In genomic region chr15:85403256-85403731, GRCm38 (mm10) we compare ENCODE assay signal across 8 mouse cellular contexts.
A peak's percentile ranks its signal among the peaks of the same experiment; 100 is the strongest.
DNase-seq lines count a peak whose midpoint lies in the region; ATAC-seq and TF ChIP-seq lines count a peak whose summit lies in the region.

No protein-coding gene starts in this region.

- H3K36me3 ChIP-seq in lung, embryonic 16.5 days (ENCODE audit: control insufficient read depth, insufficient read depth, low read length), result no peaks in the 10 kb centered on the region
- H3K36me3 ChIP-seq in embryonic facial prominence, embryonic 14.5 days (ENCODE audit: control insufficient read depth, insufficient read depth, low read length), result 0 out of 2 replicates have a peak, but pooled peaks cover 6% of the 10 kb centered on the region
- peaks cover 21% of the 10 kb centered on the region for H3K36me3 ChIP-seq in hindbrain, embryonic 14.5 days (replicated peaks; ENCODE audit: control insufficient read depth, insufficient read depth)
- no peaks in the 10 kb centered on the region for H3K36me3 ChIP-seq in stomach, postnatal 0 days (ENCODE audit: control insufficient read depth, insufficient read depth, low read length)

- no peak for DNase-seq in lung, postnatal 14 days
- DNase-seq in embryonic facial prominence, embryonic 14.5 days (ENCODE audit: low spot score), result peak; percentile 88
- DNase-seq in hindbrain, embryonic 14.5 days (ENCODE audit: low spot score), result peak; percentile 85
- DNase-seq in lung, postnatal 25 days (ENCODE audit: low spot score), result peak; percentile 39
- DNase-seq in stomach, postnatal 0 days (ENCODE audit: low spot score), result no peak
- DNase-seq in B cell, adult 2 months, result no peak
- no peak for DNase-seq in T-cell, adult 2 months (ENCODE audit: low spot score)

- H3K4me3 ChIP-seq in lung, embryonic 16.5 days (ENCODE audit: low read length), result no peak overlapping the region
- no peak overlapping the region for H3K4me3 ChIP-seq in embryonic facial prominence, embryonic 14.5 days (ENCODE audit: low read depth, low read length)
- H3K4me3 ChIP-seq in hindbrain, embryonic 14.5 days (replicated peaks; ENCODE audit: low read length), result no peak overlapping the region
- H3K4me3 ChIP-seq in stomach, postnatal 0 days (ENCODE audit: low read depth, low read length), result no peak overlapping the region

- peak; percentile 45 for TF ChIP-seq CTCF in stomach, postnatal 0 days (IDR thresholded peaks at IDR 0.05; ENCODE audit: low read depth)

- no peak for TF ChIP-seq EP300 in stomach, postnatal 0 days (optimal IDR thresholded peaks at IDR 0.05)

- peaks cover 3% of the 10 kb centered on the region for H3K4me1 ChIP-seq in lung, embryonic 16.5 days (replicated peaks; ENCODE audit: control insufficient read depth, insufficient read depth, low read length)
- no peaks in the 10 kb centered on the region for H3K4me1 ChIP-seq in embryonic facial prominence, embryonic 14.5 days (ENCODE audit: control insufficient read depth, insufficient read depth, low read length)
- peaks cover 26% of the 10 kb centered on the region for H3K4me1 ChIP-seq in hindbrain, embryonic 14.5 days (replicated peaks; ENCODE audit: control insufficient read depth, insufficient read depth, low read length)
- no peaks in the 10 kb centered on the region for H3K4me1 ChIP-seq in stomach, postnatal 0 days (replicated peaks; ENCODE audit: control insufficient read depth, insufficient read depth)

- H3K9me3 ChIP-seq in lung, embryonic 16.5 days (ENCODE audit: control insufficient read depth, low read length), result no peaks in the 10 kb centered on the region
- no peaks in the 10 kb centered on the region for H3K9me3 ChIP-seq in embryonic facial prominence, embryonic 14.5 days (ENCODE audit: control insufficient read depth, low read length)
- H3K9me3 ChIP-seq in hindbrain, embryonic 14.5 days (ENCODE audit: control insufficient read depth, low read length), result no peaks in the 10 kb centered on the region
- H3K9me3 ChIP-seq in stomach, postnatal 0 days (ENCODE audit: control insufficient read depth, low read length), result no peaks in the 10 kb centered on the region

- no peaks in the 10 kb centered on the region for H3K27me3 ChIP-seq in lung, embryonic 16.5 days (ENCODE audit: control insufficient read depth, insufficient read depth, low read depth, low read length)
- no peaks in the 10 kb centered on the region for H3K27me3 ChIP-seq in embryonic facial prominence, embryonic 14.5 days (replicated peaks; ENCODE audit: control insufficient read depth, insufficient read depth, low read length)
- no peaks in the 10 kb centered on the region for H3K27me3 ChIP-seq in hindbrain, embryonic 14.5 days (ENCODE audit: control insufficient read depth, insufficient read depth, low read length)
- H3K27me3 ChIP-seq in stomach, postnatal 0 days (ENCODE audit: control insufficient read depth, insufficient read depth, low read length), result no peaks in the 10 kb centered on the region

- H3K27ac ChIP-seq in lung, embryonic 16.5 days (ENCODE audit: low read length), result no peak overlapping the region
- H3K27ac ChIP-seq in embryonic facial prominence, embryonic 14.5 days (replicated peaks; ENCODE audit: low read depth, low read length), result 0 out of 2 replicates have a peak overlapping the region, but pooled peaks have one; percentile 15
- H3K27ac ChIP-seq in hindbrain, embryonic 14.5 days, result peak overlapping the region; percentile 79
- H3K27ac ChIP-seq in stomach, postnatal 0 days (replicated peaks), result no peak overlapping the region; the same call in 1 of the 2 replicates

- no peak overlapping the region for H3K9ac ChIP-seq in lung, embryonic 16.5 days (ENCODE audit: low read length)
- H3K9ac ChIP-seq in embryonic facial prominence, embryonic 14.5 days (ENCODE audit: low read depth, low read length), result no peak overlapping the region
- H3K9ac ChIP-seq in hindbrain, embryonic 14.5 days, result no peak overlapping the region
- H3K9ac ChIP-seq in stomach, postnatal 0 days (ENCODE audit: low read length), result no peak overlapping the region

- H3K4me2 ChIP-seq in lung, embryonic 16.5 days (ENCODE audit: low read depth, low read length), result no peak overlapping the region
- no peak overlapping the region for H3K4me2 ChIP-seq in embryonic facial prominence, embryonic 14.5 days (ENCODE audit: low read depth, low read length)
- H3K4me2 ChIP-seq in hindbrain, embryonic 14.5 days (replicated peaks), result no peak overlapping the region
- H3K4me2 ChIP-seq in stomach, postnatal 0 days (replicated peaks; ENCODE audit: low read depth), result no peak overlapping the region

- peak; percentile 45; the same call in 1 of the 2 replicates for ATAC-seq in lung, embryonic 16.5 days (ENCODE audit: low read depth)
- ATAC-seq in embryonic facial prominence, embryonic 14.5 days (ENCODE audit: low read depth), result peak; percentile 82
- peak; percentile 90 for ATAC-seq in hindbrain, embryonic 14.5 days (ENCODE audit: low FRiP score)
- ATAC-seq in stomach, postnatal 0 days (ENCODE audit: low FRiP score, low TSS enrichment), result no peak

- WGBS in lung, embryonic 16.5 days, result 89% methylated on average over 4 of the region's 4 CpGs
- WGBS in embryonic facial prominence, embryonic 14.5 days, result 73% methylated on average over 4 of the region's 4 CpGs
- 38% methylated on average over 4 of the region's 4 CpGs for WGBS in hindbrain, embryonic 14.5 days
- 64% methylated on average over 4 of the region's 4 CpGs for WGBS in stomach, postnatal 0 days

Comparison
In these comparisons a context has a peak if more than half of its experiments do, and no peak if none do; other contexts are left out.
1. DNase-seq: peak in embryonic facial prominence, embryonic 14.5 days (single experiment), hindbrain, embryonic 14.5 days (single experiment) and lung, postnatal 25 days (single experiment); none in lung, postnatal 14 days (single experiment), stomach, postnatal 0 days (single experiment), B cell, adult 2 months (0 of 2) and T-cell, adult 2 months (single experiment).
2. H3K27ac ChIP-seq: peak in embryonic facial prominence, embryonic 14.5 days (single experiment) and hindbrain, embryonic 14.5 days (single experiment); none in lung, embryonic 16.5 days (single experiment) and stomach, postnatal 0 days (single experiment).